Mouse (Mus musculus) neutrophil, adult 5-6 weeks (primary cell): ENCODE measurements around the gene Pigv. TPM values are rescaled to one million over a fixed set of nuclear protein-coding genes. Genes with fewer than 3 reads are reported as not detected.

ENCODE experiments used
- ATAC-seq: fragments of 151-379, 151-347 bp; 2 replicates; pipeline ENCODE4 v1.8.0; 2017; ENCODE audit warnings: mild to moderate bottlenecking, moderate TSS enrichment; ENCODE audit not compliant: insufficient number of reproducible peaks, poor library complexity, low FRiP score, severe bottlenecking; ENCODE audit errors: extremely low read depth
- total RNA-seq: library from RNA; stranded (forward); fragments of 200-1000 nt; gene quantifications from 2 replicates; pipeline ENCODE4 v1.2.3, GENCODE M21; 2017

The Pigv gene
- total RNA-seq, result 13.2 and 22.0 TPM in 2 replicates

DNA sequence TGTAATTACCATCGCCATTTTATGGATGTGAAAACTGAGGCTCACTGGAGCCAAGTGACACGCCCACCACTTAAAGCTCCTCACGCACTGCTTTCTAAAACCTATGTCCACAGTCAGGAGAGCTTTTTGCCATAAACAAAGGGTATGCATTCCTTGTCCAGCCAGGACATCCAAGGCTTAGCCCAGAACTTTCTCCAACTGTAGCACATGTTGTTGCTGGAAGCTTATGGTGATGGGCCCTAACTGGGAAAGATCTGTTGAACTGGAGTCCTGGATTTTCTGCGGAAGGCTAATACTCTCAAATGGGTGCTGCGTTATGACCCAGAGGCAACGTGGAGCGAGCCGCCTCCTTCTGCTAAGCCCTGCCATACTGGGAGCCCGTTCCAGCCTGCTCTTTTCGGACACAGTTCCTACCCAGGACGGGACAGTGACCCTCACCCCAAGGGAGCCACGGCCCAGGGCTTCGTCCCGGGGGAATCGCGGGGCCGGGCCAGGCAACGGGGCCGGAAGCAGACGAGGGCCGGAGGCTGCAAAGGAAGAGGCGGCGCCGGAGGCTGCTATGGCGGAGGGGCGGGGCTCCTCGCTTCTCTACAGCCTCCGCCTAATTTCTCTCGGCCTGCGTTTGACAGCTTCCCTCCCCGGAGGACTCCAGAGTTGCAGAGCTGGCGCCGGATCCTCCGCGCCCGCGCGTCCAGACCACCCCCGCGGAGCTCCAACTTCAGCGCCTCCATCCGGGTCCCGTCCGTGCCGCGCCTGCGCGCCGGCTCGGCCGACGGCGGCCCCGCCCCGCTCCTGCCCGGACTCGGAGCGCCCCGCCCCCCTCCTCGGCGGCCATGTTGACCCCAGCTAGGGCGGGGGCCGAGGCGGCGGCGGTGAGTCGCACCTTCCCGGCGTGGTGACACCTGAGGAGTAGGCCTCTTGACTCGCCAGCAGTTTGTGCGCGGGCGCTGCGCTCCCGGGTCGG, at the start of gene Pigv:
Pigv (minus strand) TSS at position 767 of the 964 bp plus-strand sequence.
- ATAC-seq, result peak; percentile 58

DNA sequence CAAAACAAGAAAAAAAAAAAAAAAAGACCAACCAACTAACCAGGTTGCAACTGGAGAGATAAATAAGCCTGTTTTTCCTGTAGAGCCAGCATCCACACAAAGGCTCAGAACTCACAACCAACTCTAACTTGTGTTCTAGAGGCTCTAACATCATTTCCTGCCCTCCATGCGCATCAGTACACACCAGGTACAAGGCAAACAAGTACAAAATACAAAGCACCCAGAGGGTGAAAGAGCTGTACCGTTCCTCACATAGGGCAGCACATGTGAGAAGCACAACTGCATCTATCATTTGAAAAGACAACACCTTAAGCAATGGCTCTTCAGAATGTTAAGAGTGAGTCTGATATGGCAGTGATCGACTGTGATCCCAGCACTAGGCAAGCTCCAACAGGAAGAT, 47.3 kb upstream of the Pigv start:
- ATAC-seq, result no peak

DNA sequence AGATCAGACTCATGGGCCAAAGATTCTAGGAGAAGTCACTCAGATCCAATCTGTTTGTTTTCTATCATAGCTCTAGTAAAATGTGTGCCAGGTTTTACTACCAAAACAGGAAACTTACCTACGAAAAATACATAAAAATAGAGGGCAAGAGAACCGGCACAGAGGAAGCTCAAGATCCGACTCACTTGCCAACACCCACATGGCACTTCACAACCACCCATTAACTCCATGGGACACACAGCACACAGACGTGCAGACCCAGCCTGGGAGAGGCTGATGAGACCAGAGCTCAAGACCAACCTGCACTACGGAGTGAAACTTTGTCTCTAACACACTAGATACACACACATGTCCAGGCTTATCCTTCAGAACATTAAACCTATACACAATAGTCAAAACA, 40.3 kb upstream of the Pigv start:
- no peak for ATAC-seq

DNA sequence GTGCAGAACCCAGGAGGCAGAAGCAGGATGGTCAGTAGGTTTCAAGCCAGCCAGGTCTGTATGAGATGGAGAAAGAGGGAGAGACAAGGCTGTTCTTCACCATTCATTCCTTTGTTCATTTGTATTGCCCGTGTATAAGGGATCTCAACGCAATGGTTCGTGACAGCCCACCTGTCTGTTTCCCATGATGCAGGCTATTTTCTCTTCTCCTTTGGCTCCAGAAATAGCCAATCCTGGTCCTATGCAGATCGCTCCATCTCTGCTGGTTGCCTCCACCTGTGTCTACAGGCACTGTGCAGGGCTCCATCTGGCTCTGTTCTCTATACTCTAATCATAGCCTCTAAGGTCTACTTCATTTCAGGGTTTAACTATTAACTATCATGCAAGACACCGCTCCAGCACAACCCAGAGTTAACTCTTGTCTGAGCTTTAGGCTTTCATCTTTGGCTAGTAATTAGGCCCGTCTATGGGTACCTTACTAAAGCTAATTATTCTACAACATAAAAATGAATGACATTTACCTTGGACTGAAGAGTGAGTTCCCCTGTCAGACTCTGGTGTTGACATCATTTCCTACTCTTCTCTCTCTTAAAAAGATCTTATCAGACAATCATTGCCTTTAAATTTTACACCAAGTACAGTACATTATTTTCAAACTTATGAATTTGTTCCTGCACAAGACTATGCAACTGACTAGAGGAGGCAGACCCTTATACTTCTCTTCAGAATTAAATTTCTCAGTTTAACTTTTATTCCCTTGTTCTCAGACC, 39.0 kb upstream of the Pigv start:
- no peak for ATAC-seq

DNA sequence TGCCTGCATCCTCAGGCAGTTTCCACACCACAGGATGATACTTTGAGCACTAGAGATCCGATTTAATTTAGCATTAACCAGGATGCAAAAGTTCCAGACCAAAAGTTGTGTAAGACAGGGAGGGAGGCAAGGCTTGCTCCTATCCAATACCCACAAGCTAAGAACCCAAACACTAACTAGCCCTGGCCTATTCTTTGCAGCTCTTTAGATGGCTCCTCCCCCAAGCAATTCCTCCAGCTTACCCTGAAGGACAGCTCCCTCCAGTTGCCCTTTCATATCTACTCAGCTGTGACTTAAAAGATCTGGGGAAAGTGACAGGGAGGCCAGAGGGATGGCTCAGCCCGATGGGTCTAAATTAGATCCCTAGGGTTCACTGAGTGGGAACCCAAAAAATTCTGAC, 36.9 kb upstream of the Pigv start:
- ATAC-seq, result no peak

DNA sequence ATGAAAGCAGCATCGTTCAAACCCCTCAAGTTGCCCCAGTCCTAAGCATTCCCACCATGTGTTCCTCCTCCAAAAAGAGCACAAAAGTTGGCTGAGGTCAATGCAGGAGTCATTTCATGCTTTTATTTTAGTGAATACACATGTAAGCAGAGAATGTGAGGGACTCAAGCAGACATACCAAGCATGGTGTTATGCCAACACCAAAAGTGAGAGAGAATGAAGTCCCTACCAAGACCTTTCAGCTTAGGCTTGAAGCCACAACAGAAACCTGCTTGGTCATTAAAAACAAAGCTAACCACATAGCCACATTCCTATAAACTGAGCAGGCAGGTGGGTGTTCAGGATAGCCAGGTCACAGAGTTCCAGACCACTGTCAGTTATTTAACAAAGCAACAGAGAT, 35.0 kb upstream of the Pigv start:
- ATAC-seq, result no peak

DNA sequence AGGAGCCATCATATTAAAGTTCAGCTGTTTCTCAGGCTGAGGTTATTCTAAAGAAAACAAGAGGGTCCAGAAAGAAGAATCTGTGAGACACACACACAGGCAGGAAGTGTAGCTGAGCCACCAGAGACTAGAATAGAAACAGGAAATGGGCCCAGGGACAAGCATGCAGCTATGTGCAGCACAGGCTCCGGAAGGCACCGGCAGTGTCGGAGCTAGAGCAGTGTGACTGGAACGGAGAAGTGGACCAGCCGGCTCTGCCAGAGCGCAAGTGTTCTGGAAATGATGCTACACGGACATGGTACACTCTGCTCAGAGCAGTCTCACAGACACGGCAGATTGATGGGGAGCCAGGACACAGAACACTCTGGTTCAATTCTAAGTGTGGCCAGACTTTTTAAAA, 34.5 kb upstream of the Pigv start:
- peak; percentile 94 for ATAC-seq

DNA sequence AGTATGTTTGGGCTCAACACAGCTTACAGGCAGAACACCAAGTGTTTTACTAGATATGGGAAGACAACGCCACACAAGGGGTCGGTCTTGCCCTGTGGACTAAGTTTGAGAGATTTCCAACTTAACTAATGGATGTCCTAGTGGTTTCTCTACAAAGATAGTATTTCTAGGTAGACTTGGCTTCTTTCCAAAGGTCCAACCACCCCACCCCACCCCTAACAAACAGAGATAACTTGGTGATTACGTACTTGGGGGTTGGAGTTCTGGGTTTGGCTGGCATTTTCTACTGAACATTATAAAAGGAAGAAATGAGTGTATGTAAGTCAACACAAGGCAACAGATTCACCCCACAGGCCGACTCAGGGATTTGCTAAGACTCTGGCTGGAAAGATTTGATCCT, 32.6 kb upstream of the Pigv start:
- ATAC-seq, result no peak

DNA sequence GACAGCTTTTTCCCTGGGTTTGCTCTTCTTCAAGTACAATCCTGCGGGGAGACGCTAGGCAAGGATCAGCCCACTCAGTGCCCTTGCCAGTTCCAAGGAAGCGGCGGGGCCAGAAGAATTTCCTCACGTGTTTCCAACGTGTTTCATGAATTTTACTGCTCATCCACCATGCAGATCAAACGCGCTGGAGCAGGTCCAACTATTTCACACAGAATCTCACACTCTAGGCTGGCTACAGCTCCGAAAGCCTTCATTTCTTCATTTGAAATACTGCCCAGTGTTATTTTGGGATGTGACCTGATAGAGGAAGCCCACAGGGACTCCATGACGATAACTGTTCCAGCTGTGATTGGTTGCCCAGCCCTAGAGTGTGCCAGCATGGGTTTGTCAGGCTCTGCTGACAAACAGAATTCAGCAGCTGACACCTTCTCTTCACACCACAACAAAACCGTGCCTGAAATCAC, 28.5 kb upstream of the Pigv start:
- ATAC-seq, result no peak

DNA sequence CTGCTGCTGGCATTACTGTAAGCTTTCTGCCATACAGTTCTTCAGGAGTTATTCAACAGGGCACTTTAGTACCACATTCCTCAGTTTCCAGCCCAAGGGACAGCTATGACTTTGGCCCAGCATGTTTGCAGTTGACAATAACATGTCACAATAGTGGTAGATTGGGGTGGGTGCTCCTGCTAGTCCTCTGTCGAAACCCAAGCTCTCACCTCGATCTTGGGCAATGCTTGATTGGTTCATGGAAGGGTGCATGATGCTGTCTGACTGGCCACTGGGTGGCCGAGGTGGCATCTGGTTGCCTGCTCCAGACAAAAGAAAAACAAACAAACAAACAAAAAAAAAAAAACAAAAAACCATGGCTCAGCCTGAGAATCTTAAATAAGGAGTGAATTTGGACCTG, 22.9 kb upstream of the Pigv start:
- no peak for ATAC-seq

DNA sequence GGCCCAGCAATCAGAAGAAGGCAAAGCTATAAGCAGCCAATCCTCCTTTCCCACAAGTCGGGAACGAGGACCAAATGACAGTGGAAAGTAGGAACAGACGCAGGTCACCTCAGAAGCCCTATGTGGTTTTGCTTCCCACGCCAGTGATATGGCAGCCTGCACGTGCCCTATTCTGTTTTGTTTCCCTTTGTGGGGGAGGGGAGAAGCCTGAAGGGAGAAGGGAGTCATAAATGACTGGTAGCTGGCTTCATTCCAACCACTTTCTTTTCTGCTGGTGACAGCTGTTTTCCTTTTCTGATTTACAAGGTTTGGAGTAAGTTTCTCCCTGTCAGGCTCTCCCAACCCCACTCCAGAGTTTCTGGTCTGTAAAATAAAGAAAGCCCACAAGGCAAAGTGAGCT, 17.8 kb upstream of the Pigv start:
- ATAC-seq, result no peak

GRCm38 (mm10) chr4:133688417-133689067, 16.1 kb upstream of the Pigv start:
- no peak for ATAC-seq

GRCm38 (mm10) chr4:133687126-133687525, 14.7 kb upstream of the Pigv start:
- no peak for ATAC-seq

- ATAC-seq, result no peak
These were observed 14.1 kb upstream of the Pigv start for GRCm38 (mm10) chr4:133686512-133686911.

DNA sequence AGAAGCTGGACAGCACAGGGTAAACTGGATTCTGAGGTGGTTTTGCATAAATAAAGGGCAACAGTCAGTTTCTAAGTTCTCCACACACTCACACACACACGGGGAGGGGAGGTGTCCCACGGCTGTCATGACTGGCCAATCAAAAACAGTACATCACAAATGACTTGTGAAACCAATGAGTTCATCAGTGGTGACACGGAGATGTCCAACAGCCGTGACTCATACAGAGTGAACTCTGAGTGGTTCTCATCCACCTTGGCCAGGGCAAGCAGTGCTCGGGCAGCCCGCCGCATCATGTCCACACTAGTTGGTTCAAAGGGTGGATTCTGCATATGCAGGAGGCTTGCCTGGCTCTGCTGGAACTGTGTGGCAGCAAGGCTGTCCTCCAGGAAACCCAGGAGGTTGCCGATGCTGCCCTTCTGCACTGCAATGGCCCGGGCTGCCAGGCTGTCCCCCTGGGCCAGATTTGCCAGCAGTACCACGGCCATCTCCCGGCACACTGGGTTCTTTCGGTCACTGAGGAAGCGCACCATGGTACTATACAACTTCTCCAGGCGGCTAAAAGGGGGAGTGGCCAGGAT, 7.8 kb upstream of the Pigv start:
- peak; percentile 33; the same call in 1 of the 2 replicates for ATAC-seq

DNA sequence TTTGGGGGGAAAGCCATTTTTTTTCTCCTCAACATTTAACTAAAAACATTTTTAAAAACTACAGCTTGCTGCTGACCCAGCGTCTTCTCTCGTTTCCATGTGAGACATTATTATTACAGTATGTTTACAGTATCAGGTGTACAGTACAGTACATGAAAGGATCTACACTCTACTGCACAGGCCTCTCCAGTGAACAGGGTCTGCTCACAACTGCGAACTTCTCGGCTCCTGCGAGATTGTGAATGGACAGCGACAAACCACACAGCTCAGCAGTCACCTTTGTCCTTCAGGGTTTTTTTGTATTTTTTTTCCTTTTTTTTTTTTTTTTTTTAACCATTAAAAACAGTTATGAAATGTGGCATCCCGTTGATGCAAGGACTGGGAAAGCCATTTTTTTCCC, 7.2 kb upstream of the Pigv start:
- peak; percentile 51 for ATAC-seq

DNA sequence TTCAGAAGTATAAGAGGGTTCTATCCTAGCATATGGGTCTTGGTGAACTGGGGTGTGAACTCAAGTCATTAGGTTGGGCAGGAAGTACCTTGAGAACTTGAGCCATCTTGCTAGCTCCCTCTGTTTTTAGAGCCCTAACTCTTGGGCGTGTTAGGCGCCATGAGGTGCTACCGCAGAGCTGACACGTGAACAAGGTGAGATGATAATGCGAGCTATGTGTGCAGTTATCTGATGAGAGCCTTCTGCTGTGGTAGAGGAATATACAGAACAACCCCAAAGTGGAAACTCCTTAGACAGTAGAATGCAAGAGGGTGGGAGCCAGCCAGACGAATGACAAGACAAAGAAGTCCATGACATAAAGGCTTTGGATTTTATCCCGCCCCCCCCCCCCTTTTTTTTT, 4.8 kb upstream of the Pigv start:
- ATAC-seq, result no peak

GRCm38 (mm10) chr4:133676189-133676588, 3.7 kb upstream of the Pigv start:
- ATAC-seq, result no peak

DNA sequence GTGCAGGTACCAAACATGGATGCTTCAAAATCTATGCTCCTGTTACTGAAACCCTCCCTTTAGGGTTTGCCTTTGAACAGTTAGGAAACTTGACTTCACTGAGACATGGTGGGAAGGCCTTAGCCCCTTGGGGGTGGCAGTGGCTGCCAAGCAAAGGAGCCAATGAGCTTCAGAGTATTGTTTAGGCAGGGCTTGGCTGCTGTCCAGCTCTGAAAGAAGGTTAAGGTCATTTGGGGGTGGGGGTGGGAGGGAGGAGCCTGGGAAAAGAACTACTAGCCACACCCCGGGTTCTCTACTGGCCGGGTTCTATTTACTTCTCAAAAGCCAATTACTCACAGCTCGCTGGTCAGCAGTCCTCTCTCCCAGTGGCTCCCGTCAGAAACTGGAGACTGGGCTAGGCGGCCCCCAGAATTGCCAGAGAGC, 3.2 kb upstream of the Pigv start:
- ATAC-seq, result no peak
